Mouse (Mus musculus) heart, adult 8-10 months (tissue): ENCODE measurements around the gene S1pr2. TPM values are rescaled to one million over a fixed set of nuclear protein-coding genes. Genes with fewer than 3 reads are reported as not detected.
"Not testable (repeated sequence)": the region's sequence is repeated elsewhere in the genome, so short reads cannot be mapped to it uniquely, and the experiment has no call there.

Experiments
- DNase-seq: peaks from one replicate; pipeline ENCODE4 v3.0.0; 2022; ENCODE audit warnings: low spot score
- total RNA-seq, 4 experiments: library from RNA; stranded (reverse); gene quantifications; 2 replicates each; pipeline ENCODE4 v1.2.4; 2022

The S1pr2 gene
- total RNA-seq, 4 experiments from 2014 or later: 1.8 to 6.8 (median 4.6) TPM

DNA sequence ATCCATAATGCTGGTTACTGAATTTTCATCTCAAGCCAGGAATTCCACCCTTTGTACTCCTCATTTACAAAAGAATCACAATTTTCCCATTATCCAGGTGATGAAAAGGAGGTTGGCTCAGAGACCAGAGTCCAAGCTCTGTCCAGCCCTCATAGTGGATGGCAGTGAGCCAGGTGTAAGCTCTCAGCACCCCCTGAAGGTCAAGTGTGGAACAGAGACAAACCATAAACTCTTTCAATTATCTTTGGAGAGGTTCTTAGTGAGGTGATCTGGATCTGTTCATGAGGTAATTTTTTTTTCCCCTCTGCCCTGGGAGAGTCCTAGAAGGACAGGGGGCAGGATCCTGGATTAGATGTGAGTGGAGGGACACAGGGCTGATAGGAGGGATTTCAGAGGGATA lies 24.2 kb upstream of the S1pr2 start:
- DNase-seq: no peak

GRCm38 (mm10) chr9:20998337-20998736 lies 21.8 kb upstream of the S1pr2 start:
- DNase-seq: not testable (repeated sequence)

DNA sequence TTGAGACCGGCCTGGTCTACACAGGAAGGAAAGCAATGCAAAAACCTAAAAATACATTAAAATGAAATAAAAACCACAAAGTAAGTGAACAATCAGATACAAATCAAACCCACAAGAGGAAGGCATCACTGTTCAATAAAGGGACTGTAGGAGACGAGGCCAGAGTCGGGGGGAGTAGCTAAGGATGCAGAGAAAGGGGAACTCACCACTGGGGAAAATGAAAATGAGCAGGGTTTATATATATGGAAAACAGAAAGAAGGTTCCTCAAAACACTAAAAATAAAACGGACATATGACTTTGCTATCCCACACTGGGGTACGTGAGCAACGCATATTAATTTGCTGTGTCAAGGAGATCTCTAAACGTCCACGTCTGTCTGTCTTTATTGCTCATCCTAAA lies 20.5 kb upstream of the S1pr2 start:
- no peak for DNase-seq

DNA sequence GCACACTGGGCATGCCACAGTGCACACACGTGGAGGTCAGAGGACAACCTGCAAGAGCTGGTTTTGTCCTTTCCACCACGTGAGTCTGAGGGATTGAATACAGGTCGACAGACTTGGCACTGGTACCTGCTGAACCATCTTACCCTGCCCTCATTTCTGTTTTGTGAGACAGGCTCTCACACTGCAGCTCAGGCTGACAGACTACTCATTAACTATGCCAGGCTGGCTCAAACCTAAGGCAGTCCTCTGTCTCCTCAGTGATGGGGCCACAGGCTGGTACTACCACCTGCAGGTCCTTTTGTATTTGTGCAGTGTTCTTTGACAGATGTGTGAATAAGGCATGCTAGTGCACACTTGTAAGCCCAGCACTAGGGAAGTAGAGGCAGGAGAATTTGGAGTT lies 18.5 kb upstream of the S1pr2 start:
- no peak for DNase-seq

DNA sequence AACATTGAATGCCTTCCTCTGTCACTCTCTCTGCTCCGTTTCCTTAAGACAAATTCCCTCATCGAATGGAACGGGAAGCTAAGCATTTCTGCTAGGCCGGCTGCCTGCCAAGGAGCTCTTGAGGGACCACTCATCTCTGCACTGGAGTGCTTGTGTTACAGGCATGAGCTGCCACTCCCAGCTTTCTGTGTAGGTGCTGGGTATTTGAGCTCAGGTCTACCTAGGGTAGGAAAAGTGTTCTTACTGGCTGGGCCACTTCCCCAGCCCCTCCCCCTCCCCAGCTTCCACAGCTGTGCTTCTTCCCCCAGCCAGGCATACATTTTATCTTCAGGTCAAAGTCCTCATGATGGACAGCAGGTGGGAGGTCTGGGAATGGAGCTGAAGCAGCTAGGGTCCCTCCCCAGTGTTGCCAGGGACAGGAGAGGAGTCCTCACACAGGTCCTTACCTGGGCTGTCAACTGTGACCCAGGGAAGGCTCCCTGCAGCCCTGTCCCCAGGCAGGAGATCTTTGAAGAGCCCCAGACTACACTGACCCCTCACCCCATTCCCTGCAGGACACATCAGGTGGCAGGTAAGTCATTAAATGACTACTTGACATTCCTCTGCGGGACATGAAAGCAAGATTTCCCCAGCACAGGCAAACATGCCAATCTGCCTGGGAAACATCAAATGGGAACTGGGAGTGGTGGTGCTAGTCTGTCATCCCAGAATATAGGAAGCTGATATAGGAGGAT lies 16.8 kb upstream of the S1pr2 start:
- no peak for DNase-seq

GRCm38 (mm10) chr9:20991587-20991986 lies 15.0 kb upstream of the S1pr2 start:
- DNase-seq: no peak

GRCm38 (mm10) chr9:20990861-20991260 lies 14.3 kb upstream of the S1pr2 start:
- DNase-seq: no peak

GRCm38 (mm10) chr9:20987953-20988352 lies 11.4 kb upstream of the S1pr2 start:
- DNase-seq: no peak

DNA sequence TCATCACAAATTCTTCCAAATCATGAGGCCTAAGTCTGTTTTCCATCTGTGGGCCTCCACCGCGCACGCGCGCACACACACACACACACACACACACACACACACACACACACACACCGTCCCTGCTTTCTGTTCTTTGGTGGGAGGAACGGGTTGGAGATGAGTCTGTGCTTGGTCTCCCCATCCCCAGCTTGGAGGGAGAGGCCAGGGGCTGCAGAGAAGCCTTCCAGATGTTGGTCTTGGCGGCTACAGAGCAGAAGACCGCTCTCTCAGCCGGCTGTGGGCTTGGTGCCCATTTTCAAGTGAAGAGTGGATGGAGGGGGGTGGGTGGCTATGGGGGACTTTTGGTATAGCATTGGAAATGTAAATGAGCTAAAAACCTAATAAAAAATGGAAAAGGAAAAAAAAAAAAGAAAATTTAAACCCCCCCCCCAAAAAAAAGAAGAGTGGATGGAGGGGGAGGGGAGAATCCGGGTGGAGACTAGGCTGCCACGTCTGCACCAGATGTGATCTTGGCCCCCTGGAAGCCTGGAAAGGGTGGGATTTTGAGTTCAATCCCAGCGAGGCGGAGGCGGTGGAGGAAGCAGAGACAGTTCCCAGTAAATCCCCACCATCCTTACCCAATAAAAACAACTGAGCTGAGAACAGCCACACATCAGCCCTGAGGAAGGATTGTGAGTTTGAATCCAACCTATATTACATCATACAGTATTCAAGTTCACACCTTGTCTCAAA lies 10.5 kb upstream of the S1pr2 start:
- DNase-seq: no peak

DNA sequence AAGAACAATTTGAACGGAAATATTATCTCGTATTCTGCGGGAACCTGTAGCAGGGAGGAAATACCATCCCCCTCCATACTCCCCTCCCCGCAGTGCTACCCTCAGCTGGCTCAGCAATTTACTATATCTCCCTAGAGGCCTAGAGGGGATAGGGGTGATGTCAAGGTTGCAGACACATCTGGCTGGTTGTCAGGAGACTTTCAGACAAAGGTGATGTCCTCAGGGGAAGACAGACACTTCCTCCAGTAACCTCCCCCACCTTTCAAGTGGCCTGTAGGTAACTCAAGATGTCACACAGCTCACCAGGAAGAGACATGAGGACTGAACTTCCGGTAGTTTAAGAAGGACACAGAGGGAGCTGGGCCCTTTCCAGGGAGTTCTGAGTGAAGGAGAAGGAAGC lies 6.6 kb upstream of the S1pr2 start:
- no peak for DNase-seq

GRCm38 (mm10) chr9:20982171-20982570 lies 5.6 kb upstream of the S1pr2 start:
- DNase-seq: no peak

GRCm38 (mm10) chr9:20979769-20980168 lies 3.2 kb upstream of the S1pr2 start:
- no peak for DNase-seq

DNA sequence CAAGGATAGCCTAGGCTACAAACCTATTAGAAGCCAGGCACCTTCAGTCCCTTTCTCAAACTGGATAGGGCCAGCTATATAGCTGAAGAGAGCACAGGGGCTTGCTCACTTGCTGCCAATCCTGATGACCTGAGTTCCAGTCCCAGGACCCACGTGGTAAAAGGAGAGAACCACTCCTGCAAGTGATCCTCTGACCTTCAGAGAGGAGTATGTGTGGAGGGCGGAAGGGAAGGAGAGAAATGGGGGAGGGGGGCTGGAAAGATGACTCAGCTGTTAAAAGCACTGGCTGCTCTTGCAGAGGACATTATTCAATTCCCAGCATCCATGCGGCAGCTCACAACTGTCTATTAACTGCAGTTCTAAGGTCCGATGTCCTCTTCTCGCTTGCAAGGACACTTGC lies 2.6 kb upstream of the S1pr2 start:
- no peak for DNase-seq

- DNase-seq: no peak
Observed at GRCm38 (mm10) chr9:20978409-20979095, 2.0 kb upstream of the S1pr2 start.

DNA sequence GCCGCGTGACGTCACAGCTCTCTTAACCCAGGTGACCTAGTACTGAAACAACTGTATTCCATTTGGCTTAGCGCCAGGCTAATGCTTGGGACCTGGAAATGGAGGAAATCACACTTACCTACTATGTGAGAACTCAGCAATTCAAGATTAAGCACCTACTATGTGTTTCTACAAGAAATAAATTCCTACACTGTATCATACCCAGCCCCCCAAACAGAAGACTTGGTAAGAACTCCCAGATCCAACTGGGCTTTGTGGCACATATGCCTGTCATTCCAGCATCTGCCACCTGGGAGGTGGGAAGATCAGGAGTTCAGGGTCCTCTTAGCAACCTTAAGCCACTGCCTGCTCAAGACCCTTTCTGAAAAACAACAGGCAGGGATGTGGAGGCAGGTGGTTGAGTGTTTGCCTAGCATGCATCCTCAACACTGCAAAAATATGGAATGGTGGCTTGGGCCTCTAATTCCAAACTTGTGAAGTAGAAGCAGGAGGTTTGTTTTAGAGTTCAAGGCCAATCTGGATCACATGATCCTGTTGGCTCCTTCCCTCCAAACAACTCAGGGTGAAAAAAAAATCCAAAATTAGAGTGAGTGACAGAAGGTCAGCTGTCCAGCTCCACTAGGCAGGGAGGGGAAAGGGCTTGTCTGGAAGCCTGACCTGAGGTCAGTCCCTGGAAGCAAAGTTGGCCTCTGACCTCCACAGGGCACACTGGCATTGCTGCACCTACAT lies 544 bp upstream of the S1pr2 start:
- DNase-seq: no peak

DNA sequence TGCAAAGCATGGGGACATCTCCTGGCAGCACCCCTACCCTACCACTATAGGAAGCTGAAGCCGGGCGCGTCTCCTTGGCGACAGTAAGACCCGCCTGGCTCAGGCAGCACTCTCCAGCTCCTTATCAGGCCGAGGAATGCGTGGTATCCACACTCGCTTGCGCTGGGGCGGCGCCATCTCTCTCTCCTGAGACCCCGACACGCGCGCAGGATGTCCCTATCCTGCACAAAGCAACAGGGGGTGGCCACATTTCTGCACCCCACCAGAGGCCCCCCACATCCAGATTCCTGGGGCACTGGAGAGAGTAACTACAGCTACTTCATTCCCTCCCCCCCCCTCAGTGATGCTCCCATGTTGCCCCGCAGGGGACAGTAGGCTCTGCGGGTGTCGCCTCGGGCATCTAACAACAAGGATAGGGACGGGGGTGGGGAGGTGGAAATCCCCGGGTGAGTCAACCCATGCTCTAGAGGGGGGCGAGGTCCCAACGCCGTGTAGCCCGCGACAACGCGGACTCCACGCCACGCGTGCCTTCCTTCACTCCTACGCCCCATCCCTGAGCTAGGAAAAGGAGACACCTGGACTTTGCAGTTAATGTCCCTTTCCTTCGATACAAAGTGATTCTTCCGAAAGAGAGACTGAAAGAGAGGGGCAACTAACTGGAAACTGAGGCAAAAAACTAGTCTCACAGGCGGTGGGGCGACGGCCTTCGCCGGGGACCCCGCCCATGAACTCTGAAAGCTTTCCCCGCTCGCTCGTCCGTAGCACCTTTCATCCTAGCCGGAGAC lies 958 bp downstream of the S1pr2 start:
- DNase-seq: peak; percentile 44

GRCm38 (mm10) chr9:20973682-20974075 lies 2.9 kb downstream of the S1pr2 start:
- DNase-seq: peak; percentile 49

DNA sequence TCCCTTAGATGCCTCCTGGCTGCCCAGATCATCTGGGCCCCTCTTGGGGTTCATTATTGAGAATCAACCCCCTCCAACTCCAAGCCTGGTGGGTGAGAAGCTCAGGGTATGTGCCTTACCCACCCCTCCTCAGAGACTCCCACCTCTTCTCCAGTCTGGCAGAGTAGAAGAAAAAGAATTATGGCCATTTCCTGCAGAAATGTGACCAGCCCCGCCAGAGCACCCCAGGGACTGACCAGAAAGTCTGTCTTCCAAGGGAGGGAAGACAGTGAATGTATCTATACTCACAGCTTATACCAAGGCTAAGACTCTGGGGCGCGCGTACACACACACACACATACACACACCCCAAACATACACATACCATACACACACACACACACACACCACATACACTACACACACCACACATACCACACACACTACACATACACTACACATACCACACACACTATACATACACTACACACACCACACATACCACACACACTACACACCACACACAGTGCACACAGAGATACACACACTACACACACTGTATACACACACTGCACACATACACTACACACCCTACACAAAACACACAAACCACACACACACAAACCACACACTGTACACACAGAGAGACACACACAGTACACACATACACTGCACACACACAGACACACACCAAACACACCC lies 3.4 kb downstream of the S1pr2 start:
- no peak for DNase-seq

- DNase-seq: peak; percentile 64
Observed at GRCm38 (mm10) chr9:20972141-20972992, 4.2 kb downstream of the S1pr2 start.

GRCm38 (mm10) chr9:20971751-20972140 lies 4.8 kb downstream of the S1pr2 start:
- DNase-seq: no peak
